Mouse (Mus musculus) cerebellum, postnatal 10 days (tissue): Measurements from ENCODE around the gene Ugt2a3.
"Not testable (repeated sequence)": the region's sequence is repeated elsewhere in the genome, so short reads cannot be mapped to it uniquely, and the experiment has no call there.

Experiments used
- DNase-seq, 2 experiments: peaks; one replicate each; pipeline ENCODE4 v3.0.0; 2021; ENCODE audit warnings: mixed read lengths in 2 of 2

Gene Ugt2a3

GRCm38 (mm10) chr5:87336961-87337697, at the start of gene Ugt2a3:
Gene Ugt2a3 (minus strand): TSS chr5:87337195.
- DNase-seq = no peak

GRCm38 (mm10) chr5:87380234-87380633, 43.2 kb upstream of the Ugt2a3 start:
- DNase-seq = no peak

- no peak for DNase-seq
Observed at GRCm38 (mm10) chr5:87379825-87380224, 42.8 kb upstream of the Ugt2a3 start.

GRCm38 (mm10) chr5:87375874-87376383, 38.9 kb upstream of the Ugt2a3 start:
- DNase-seq = no peak

- DNase-seq = no peak
Observed at GRCm38 (mm10) chr5:87373502-87373863, 36.5 kb upstream of the Ugt2a3 start.

GRCm38 (mm10) chr5:87372788-87373501, 36.0 kb upstream of the Ugt2a3 start:
- DNase-seq = not testable (repeated sequence)

GRCm38 (mm10) chr5:87350350-87350749, 13.4 kb upstream of the Ugt2a3 start:
- no peak for DNase-seq

- not testable (repeated sequence) for DNase-seq
Observed at GRCm38 (mm10) chr5:87349150-87349549, 12.2 kb upstream of the Ugt2a3 start.

- DNase-seq = not testable (repeated sequence)
Observed at GRCm38 (mm10) chr5:87347479-87348078, 10.6 kb upstream of the Ugt2a3 start.

GRCm38 (mm10) chr5:87340461-87340860, 3.5 kb upstream of the Ugt2a3 start:
- DNase-seq = no peak

GRCm38 (mm10) chr5:87335199-87335598, 1.8 kb downstream of the Ugt2a3 start:
- DNase-seq = no peak

GRCm38 (mm10) chr5:87333584-87333983, 3.4 kb downstream of the Ugt2a3 start:
- DNase-seq = peak; percentile 1 to 3

- DNase-seq = no peak
Observed at GRCm38 (mm10) chr5:87311392-87311791, 25.6 kb downstream of the Ugt2a3 start.

- not testable (repeated sequence) for DNase-seq
Observed at GRCm38 (mm10) chr5:87286180-87286579, 50.8 kb downstream of the Ugt2a3 start.

- DNase-seq = not testable (repeated sequence)
Observed at GRCm38 (mm10) chr5:87275986-87276385, 61.0 kb downstream of the Ugt2a3 start.

- no peak for DNase-seq
Observed at GRCm38 (mm10) chr5:87275581-87275980, 61.4 kb downstream of the Ugt2a3 start.
